Mouse (Mus musculus) gastrocnemius, postnatal 14 days (tissue): ENCODE data around the gene Snx32. TPM values are rescaled to one million over a fixed set of nuclear protein-coding genes. Genes with fewer than 3 reads are reported as not detected.
A peak's percentile ranks its signal among the peaks of the same experiment; 100 is the strongest.
"Not testable (repeated sequence)": the region's sequence is repeated elsewhere in the genome, so short reads cannot be mapped to it uniquely, and the experiment has no call there.

Experiments used
- DNase-seq: peaks from one replicate; pipeline ENCODE4 v3.0.0; 2021; ENCODE audit warnings: mixed read lengths
- intact Hi-C: fragments of 180-260 bp; cut with DNase I; formaldehyde crosslinking; loops from one replicate; pipeline ENCODE4 v1.15.1; 2025; ENCODE audit warnings: low total_unique reads
- total RNA-seq, 2 experiments: library from RNA; stranded (reverse); gene quantifications; 2 replicates each; pipeline ENCODE4 v1.2.3; 2021

Gene Snx32
- total RNA-seq, 2 experiments from 2014 or later: 5.7 to 6.5 TPM

DNA sequence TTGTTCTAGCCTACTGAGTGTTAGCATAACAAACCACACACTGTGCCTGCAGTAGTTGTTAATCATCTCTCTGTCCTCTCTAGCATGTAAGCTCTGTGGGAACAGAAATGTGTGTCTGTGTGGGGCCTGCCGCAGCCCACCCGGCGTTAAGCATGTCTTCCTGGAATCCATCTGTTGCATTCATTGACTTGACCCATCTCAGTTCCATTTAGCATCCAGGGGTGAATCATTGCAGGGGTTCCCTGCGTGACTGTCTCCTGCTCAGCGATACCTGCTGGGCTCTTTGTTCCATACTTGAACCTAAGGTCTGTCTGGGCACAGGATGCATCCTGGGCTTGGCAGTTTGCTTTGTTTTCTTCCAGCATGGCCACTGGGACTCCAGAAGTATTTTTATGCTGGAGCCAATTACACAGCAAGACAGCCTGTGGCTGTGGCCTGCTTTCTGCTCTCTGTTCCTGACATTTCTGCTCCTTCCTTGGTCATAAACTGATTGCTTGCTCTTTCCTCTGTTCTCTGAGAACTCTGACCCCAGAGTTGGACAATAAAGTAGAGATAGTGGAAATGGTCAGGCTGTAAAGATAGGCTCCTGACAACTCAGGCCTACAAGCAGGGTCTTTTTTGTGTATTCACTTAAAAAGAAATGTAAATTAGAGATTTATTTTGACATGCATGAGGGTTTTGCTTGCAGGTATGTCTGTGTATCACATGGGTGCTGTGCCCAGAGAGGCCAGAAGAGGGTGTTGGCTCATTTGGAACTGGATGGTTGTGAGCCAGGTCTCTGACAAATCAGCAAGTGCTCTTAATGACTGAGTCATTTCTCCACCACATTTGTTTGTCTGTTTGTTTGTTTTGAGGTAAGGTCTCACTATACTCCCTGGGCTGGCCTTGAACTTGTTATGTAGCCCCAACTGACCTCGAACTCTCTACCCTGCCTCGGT lies 5.8 kb upstream of the Snx32 start:
- intact Hi-C loops: no loop called here
- DNase-seq: no peak

DNA sequence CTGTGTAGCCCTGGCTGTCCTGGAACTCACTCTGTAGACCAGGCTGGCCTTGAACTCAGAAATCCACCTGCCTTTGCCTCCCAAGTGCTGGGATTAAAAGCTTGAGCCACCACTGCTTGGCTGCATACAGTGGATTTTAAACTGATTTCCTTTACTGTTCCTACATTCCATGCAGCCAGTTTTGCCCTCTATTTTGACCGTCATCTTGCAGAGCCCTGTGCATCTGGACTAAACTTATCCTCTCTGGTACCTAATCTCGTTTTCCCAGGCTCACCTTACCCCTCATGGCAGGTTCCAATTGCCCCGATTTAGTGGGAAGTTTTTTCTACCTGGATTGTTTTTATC lies 2.6 kb upstream of the Snx32 start:
- intact Hi-C loops: no loop called here
- DNase-seq: no peak

DNA sequence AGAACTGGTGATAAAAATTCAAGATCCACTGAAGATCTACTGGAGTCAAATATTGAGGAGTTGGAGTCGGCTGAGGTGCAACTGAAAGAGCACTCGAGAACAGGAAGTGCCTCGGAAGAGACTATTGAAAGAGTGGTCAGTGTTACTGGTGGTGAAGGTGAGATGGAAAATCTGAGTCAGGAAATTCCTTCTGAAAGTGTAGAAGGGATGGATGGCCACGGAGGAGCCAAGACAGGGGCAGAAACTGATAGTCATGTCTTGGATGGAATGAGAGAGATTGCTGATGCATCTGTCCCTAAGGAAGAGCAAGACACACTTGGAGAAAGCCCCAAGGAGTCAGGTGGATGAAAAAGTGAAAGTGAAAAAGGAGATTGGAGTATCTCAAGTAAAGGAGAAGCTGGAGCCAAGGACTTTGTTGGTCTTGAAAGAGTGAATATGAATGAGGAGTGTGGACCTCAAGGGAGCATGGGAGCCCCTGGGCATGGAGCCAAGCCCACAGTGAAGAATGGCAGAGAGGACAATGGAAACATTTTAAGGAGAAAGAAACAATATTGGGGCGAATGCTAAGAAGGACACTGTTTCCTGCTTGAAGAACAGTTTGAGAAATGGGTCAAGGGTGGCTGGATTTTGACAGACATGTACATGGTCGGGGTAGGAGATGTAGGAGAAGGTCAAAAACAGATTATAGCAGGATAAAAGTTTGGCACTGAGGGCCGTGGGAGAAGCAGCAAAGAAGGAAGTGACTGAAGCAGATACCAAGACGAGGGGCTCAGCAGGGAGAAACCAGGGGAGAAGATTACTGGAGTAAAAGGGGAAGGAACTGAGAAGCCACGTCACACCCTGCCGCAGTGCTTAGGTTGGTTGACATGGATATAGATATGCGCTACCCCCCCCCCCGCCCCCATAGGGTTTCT lies 2.0 kb upstream of the Snx32 start:
- no peak for DNase-seq
- intact Hi-C loops: no loop called here

DNA sequence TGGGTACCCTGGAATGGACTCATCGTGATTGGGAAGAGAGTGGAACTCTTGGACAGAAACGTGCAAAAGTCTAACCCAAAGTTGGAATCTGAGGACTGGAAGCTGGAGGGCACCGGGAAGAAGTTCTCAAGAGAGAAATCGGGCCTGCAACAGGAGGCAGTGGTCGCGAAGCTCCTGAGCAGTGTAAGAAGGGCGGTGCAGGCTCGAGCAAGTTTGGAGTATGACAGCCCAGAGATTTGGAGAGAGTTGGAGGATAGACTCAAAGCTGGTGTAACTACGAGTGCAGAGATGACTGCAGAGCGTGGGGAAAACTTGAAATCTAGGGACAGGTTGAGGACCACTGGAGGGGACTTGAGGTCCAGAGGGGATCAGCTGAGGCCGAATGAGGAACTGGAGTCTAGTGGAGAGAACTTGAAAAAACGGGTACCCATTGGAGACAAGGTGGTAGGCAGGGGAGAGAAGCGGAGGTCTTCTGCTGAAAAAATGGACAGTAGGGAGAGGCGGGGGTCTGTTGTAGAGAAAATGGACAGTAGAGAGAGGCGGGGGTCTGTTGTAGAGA lies 815 bp upstream of the Snx32 start:
- no peak for DNase-seq
- intact Hi-C loops: no loop called here

DNA sequence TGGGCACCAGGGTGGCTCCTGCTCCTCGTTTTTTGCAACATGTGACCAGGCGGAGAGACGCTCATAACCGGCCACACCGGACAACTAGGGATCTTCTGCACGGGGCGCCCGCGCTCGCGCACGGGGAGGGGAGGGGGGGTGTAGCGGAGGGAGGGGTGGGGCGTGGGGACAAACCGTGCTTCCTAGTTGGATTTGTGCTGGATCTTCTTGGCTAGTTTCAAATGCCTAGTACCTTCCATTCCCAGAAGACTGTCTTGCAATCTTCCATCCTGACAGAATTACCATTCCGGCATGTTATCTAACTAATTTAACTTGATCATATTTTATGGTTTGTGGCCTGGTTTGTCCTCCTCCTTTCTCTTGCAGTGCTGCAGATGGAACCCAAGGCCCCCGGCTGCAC lies 6.7 kb downstream of the Snx32 start, which contains the start of gene 1700020D05Rik:
TSS of gene 1700020D05Rik (minus strand) at position 101 of the 400 bp plus-strand sequence.
- intact Hi-C loops: no loop called here
- no peak for DNase-seq

- intact Hi-C loops: no loop called here
Measured at GRCm38 (mm10) chr19:5500330-5500875, 9.9 kb downstream of the Snx32 start.

DNA sequence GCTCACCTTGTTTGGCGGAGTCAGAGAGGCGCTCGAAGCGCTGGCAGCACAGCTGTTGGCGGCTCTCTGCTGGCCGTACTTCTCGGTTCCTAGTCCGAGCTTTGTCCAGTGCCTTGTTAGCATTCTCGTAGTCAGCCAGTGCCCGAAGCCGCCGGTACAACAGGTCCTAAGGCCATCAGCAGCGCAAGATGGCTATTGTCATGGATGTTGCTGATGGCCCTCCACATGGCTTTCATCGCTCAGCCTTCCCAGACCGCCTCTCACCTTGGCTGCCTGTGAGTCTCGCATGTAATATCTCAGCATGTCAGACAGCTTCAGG lies 14.3 kb downstream of the Snx32 start:
- intact Hi-C loops: no loop called here
- DNase-seq: no peak

More at GRCm38 (mm10) chr19:5500330-5500875, 9.9 kb downstream of the Snx32 start:
- DNase-seq: no peak

DNA sequence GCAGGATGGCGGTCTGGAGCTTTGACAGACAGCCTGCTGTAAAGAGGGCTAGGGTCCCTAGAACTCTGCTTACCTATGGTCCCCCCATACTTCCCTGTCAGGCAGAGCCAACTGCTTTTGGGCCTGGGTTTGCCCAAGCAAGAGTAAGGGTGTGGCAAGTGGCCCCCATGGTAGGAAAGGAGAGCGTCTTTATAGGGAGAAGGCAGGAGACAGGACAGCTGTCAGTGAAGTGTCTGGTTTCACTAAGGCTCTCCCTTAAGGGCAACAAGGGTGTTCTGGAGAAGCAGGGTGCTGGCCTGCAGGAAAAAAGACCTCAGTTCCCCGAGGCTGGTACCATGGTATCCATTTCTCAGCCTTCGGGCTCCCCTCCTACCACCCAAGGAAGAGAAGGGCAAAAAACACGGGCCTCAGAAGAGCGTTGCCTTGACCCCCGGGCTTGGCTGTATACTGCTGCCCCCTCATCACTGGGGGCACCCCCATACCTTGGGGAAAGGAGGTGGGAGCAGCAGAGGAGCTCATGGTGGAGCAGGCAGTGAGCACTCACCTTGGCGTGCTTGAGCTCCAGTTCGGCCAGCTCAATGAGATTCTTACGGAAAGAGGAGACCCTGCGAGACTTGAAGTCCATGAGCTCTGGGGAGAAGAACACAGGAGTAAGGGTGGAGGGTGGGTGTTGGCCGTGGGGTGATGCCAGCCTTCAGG lies 14.8 kb downstream of the Snx32 start:
- intact Hi-C loops: no loop called here
- DNase-seq: no peak

GRCm38 (mm10) chr19:5494314-5494713 lies 16.0 kb downstream of the Snx32 start:
- intact Hi-C loops: no loop called here
- DNase-seq: no peak

DNA sequence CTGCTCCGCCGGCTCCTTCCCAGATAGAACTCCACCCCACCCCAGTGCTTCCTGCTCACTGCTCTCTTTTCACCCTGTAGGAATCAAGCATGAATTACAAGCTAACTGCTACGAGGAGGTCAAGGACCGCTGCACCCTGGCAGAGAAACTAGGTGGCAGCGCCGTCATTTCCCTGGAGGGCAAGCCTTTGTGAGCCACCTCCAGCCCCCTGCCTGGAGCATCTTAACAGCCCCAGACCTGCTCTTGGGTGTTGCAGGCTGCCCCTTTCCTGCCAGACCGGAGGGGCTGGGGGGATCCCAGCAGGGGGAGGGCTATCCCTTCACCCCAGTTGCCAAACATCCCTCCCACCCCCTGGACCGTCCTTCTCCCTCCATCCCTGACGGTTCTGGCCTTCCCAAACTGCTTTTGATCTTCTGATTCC lies 17.0 kb downstream of the Snx32 start:
- intact Hi-C loops, DNase-seq: not testable (repeated sequence)

DNA sequence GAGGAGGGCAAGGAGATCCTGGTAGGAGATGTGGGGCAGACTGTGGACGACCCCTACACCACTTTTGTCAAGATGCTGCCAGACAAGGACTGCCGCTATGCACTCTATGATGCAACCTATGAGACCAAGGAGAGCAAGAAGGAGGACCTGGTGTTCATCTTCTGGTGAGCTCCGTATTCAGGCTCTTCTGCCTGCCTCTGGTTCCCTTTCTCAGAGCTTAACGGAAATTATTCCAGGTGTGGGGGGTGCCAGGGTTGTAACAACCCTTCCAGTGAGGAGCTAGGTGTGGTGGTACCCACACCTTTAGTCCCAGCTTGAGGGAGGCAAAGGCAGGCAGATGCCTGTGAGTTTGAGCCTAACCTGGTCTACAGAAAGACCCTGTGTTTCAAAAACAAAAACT lies 17.7 kb downstream of the Snx32 start:
- DNase-seq: no peak
- intact Hi-C loops: no loop called here

DNA sequence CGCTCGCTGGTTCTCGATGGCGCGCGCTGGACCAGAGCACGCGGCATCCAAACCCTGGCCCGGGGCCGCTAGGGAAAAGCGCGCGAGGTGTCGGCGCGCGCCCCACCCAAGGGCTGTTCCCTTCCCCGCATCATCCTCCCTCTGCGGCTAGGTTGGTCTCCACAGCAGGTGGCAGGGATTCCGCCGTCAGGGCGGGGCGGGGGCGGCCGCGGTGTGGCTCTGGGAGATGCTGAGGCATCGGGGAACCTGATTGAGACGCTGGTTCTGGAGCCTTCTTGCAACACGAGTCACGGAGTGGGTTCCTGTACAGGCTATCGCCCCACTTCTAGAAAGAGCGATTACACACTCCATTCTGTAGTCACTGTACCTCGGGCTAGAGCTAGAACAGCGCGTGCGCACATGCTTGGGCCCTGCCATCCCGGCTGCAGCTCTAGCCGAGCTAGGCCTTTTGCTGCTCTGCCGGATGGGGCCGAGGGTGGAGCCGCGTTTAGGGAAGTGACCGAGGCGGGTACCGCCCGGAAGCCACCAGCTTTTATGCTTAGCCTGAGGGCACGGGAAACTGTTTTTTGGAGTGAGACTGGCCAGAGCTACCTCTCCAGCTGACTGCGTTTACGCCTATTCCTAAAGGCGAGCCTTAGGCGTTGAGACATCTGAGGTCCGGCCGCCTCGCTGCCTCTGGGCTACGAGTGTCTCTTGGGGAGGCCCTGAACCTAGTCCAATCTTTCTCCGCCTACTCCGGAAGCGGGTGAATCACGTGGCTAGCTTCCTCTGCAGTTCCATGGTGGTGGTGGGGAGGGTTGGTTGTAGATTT lies 19.2 kb downstream of the Snx32 start:
- DNase-seq: peak; percentile 84
- intact Hi-C loops: no loop called here

DNA sequence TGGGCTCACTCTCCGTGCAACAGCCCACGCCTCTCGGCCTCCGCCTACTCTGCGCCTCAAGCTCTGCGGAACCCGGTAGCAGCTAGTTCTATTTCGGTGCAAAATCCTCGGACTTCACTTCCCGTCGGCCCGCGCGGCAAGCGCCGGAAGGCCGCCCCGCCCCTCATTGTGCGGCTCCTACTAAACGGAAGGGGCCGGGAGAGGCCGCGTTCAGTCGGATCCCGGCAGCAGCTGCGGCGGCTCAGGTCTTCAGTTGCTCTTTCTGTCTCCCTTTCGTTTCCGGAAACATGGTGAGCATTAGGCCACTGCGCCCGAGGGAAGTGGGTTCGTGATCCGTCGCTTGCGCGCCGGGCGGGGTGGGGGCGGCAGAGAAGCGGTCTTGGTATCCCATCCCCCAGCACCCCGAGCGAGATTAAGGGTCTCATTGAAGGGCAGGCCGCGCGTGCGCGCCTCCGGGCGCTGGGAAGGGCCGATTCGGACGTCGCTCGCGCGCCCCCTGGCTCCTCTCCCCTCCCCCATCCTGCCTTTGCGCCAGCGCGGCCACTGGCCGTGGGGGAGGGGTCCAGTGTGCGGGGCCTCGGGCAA lies 19.9 kb downstream of the Snx32 start, which contains the start of gene Cfl1:
TSS of gene Cfl1 (plus strand) at position 143 of the 585 bp plus-strand sequence.
- intact Hi-C loops: no loop called here
- peak; percentile 94 for DNase-seq

GRCm38 (mm10) chr19:5489721-5490120 lies 20.6 kb downstream of the Snx32 start:
- intact Hi-C loops, DNase-seq: not testable (repeated sequence)

- intact Hi-C loops: no loop called here
Measured at GRCm38 (mm10) chr19:5488878-5489571, 21.3 kb downstream of the Snx32 start.

GRCm38 (mm10) chr19:5487768-5488550 lies 22.4 kb downstream of the Snx32 start, which contains the start of gene Mus81:
Gene Mus81, minus strand, starts transcription at chr19:5488402.
- intact Hi-C loops: no loop called here
- DNase-seq: peak; percentile 96

More at GRCm38 (mm10) chr19:5488878-5489571, 21.3 kb downstream of the Snx32 start:
- peak; percentile 98 for DNase-seq
